Mouse (Mus musculus): ENCODE measurements at regions not wholly inside any gene's neighbourhood (a gene's known extent, or its start where the extent isn't known, plus 50 kb on each side); places are given as distances from the start of the nearest gene placed in this dataset.

GRCm38 (mm10) chr8:96255811-96256210 lies 367.5 kb upstream of the Got2 start:
- H3K36me3 ChIP-seq (ENCODE audit: control insufficient read depth, insufficient read depth, low read length): no peaks in the 10 kb centered on the region
- no peak for DNase-seq (ENCODE audit: low spot score)
- H3K27ac ChIP-seq (replicated peaks; ENCODE audit: low read depth, low read length): no peak overlapping the region
- TF ChIP-seq POLR2A (IDR thresholded peaks at IDR 0.05; ENCODE audit: borderline replicate concordance, extremely low read depth, insufficient read depth, insufficient read length): no peak
- WGBS: 53% methylated on average over 5 of the region's 5 CpGs
- H3K4me3 ChIP-seq (replicated peaks; ENCODE audit: low read length): no peak overlapping the region
- no peaks in the 10 kb centered on the region for H3K9me3 ChIP-seq (ENCODE audit: control insufficient read depth, low read length)
- no peaks in the 10 kb centered on the region for H3K27me3 ChIP-seq (ENCODE audit: control insufficient read depth, insufficient read depth, low read length)
- no peaks in the 10 kb centered on the region for H3K4me1 ChIP-seq (ENCODE audit: control insufficient read depth, insufficient read depth, low read length)
- H3K9ac ChIP-seq (ENCODE audit: low read depth, low read length, severe bottlenecking): no peak overlapping the region
- ATAC-seq (ENCODE audit: low FRiP score, low read depth): no peak
- H3K4me2 ChIP-seq (replicated peaks; ENCODE audit: low read depth, low read length, severe bottlenecking): no peak overlapping the region

GRCm38 (mm10) chr8:96246017-96246416 lies 357.7 kb upstream of the Got2 start:
- H3K27me3 ChIP-seq (ENCODE audit: control insufficient read depth, insufficient read depth, low read length): no peaks in the 10 kb centered on the region
- no peaks in the 10 kb centered on the region for H3K4me1 ChIP-seq (ENCODE audit: control insufficient read depth, insufficient read depth, low read length)
- no peak overlapping the region for H3K4me3 ChIP-seq (replicated peaks; ENCODE audit: low read length)
- H3K9ac ChIP-seq (ENCODE audit: low read depth, low read length, severe bottlenecking): no peak overlapping the region
- H3K36me3 ChIP-seq (ENCODE audit: control insufficient read depth, insufficient read depth, low read length): no peaks in the 10 kb centered on the region
- no peak for TF ChIP-seq POLR2A (IDR thresholded peaks at IDR 0.05; ENCODE audit: borderline replicate concordance, extremely low read depth, insufficient read depth, insufficient read length)
- H3K9me3 ChIP-seq (ENCODE audit: control insufficient read depth, low read length): no peaks in the 10 kb centered on the region
- 58% methylated on average over 7 of the region's 7 CpGs for WGBS
- H3K4me2 ChIP-seq (replicated peaks; ENCODE audit: low read depth, low read length, severe bottlenecking): no peak overlapping the region
- DNase-seq (ENCODE audit: low spot score) (no peak), ATAC-seq (ENCODE audit: low FRiP score, low read depth) (no peak)
- H3K27ac ChIP-seq (replicated peaks; ENCODE audit: low read depth, low read length): no peak overlapping the region

- Histone ChIP-seq H3K4me2 (replicated peaks; ENCODE audit: low read depth, low read length, severe bottlenecking) (no peak overlapping the region), H3K4me1 (ENCODE audit: control insufficient read depth, insufficient read depth, low read length) (no peaks in the 10 kb centered on the region), H3K27ac (replicated peaks; ENCODE audit: low read depth, low read length) (no peak overlapping the region), H3K4me3 (replicated peaks; ENCODE audit: low read length) (no peak overlapping the region), H3K36me3 (ENCODE audit: control insufficient read depth, insufficient read depth, low read length) (no peaks in the 10 kb centered on the region), H3K9me3 (ENCODE audit: control insufficient read depth, low read length) (no peaks in the 10 kb centered on the region), H3K9ac (ENCODE audit: low read depth, low read length, severe bottlenecking) (no peak overlapping the region), H3K27me3 (ENCODE audit: control insufficient read depth, insufficient read depth, low read length) (no peaks in the 10 kb centered on the region)
- ATAC-seq (ENCODE audit: low FRiP score, low read depth) (no peak), DNase-seq (ENCODE audit: low spot score) (no peak)
- WGBS: 39% methylated on average over 9 of the region's 9 CpGs
- no peak for TF ChIP-seq POLR2A (IDR thresholded peaks at IDR 0.05; ENCODE audit: borderline replicate concordance, extremely low read depth, insufficient read depth, insufficient read length)
Measured at GRCm38 (mm10) chr8:96244549-96245152, 356.3 kb upstream of the Got2 start.

- no peak overlapping the region for H3K9ac ChIP-seq (ENCODE audit: low read depth, low read length, severe bottlenecking)
- no peak overlapping the region for H3K4me3 ChIP-seq (replicated peaks; ENCODE audit: low read length)
- H3K36me3 ChIP-seq (ENCODE audit: control insufficient read depth, insufficient read depth, low read length): no peaks in the 10 kb centered on the region
- H3K9me3 ChIP-seq (ENCODE audit: control insufficient read depth, low read length): no peaks in the 10 kb centered on the region
- no peak overlapping the region for H3K4me2 ChIP-seq (replicated peaks; ENCODE audit: low read depth, low read length, severe bottlenecking)
- TF ChIP-seq POLR2A (IDR thresholded peaks at IDR 0.05; ENCODE audit: borderline replicate concordance, extremely low read depth, insufficient read depth, insufficient read length): no peak
- no peaks in the 10 kb centered on the region for H3K27me3 ChIP-seq (ENCODE audit: control insufficient read depth, insufficient read depth, low read length)
- ATAC-seq (ENCODE audit: low FRiP score, low read depth) (no peak), DNase-seq (ENCODE audit: low spot score) (no peak)
- no peak overlapping the region for H3K27ac ChIP-seq (replicated peaks; ENCODE audit: low read depth, low read length)
- H3K4me1 ChIP-seq (ENCODE audit: control insufficient read depth, insufficient read depth, low read length): no peaks in the 10 kb centered on the region
Measured at GRCm38 (mm10) chr8:96238406-96238805, 350.1 kb upstream of the Got2 start.

GRCm38 (mm10) chr8:96237940-96238339 lies 349.6 kb upstream of the Got2 start:
- Histone ChIP-seq H3K4me2 (replicated peaks; ENCODE audit: low read depth, low read length, severe bottlenecking) (no peak overlapping the region), H3K9ac (ENCODE audit: low read depth, low read length, severe bottlenecking) (no peak overlapping the region), H3K4me3 (replicated peaks; ENCODE audit: low read length) (no peak overlapping the region), H3K4me1 (ENCODE audit: control insufficient read depth, insufficient read depth, low read length) (no peaks in the 10 kb centered on the region), H3K27ac (replicated peaks; ENCODE audit: low read depth, low read length) (no peak overlapping the region), H3K27me3 (ENCODE audit: control insufficient read depth, insufficient read depth, low read length) (no peaks in the 10 kb centered on the region), H3K36me3 (ENCODE audit: control insufficient read depth, insufficient read depth, low read length) (no peaks in the 10 kb centered on the region), H3K9me3 (ENCODE audit: control insufficient read depth, low read length) (no peaks in the 10 kb centered on the region)
- TF ChIP-seq POLR2A (IDR thresholded peaks at IDR 0.05; ENCODE audit: borderline replicate concordance, extremely low read depth, insufficient read depth, insufficient read length): no peak
- ATAC-seq (ENCODE audit: low FRiP score, low read depth) (no peak), DNase-seq (ENCODE audit: low spot score) (no peak)
- 85% methylated on average over 3 of the region's 3 CpGs for WGBS

- TF ChIP-seq POLR2A (IDR thresholded peaks at IDR 0.05; ENCODE audit: borderline replicate concordance, extremely low read depth, insufficient read depth, insufficient read length): no peak
- Histone ChIP-seq H3K27me3 (ENCODE audit: control insufficient read depth, insufficient read depth, low read length) (no peaks in the 10 kb centered on the region), H3K9me3 (ENCODE audit: control insufficient read depth, low read length) (no peaks in the 10 kb centered on the region), H3K36me3 (ENCODE audit: control insufficient read depth, insufficient read depth, low read length) (no peaks in the 10 kb centered on the region), H3K27ac (replicated peaks; ENCODE audit: low read depth, low read length) (no peak overlapping the region), H3K4me3 (replicated peaks; ENCODE audit: low read length) (no peak overlapping the region), H3K4me2 (replicated peaks; ENCODE audit: low read depth, low read length, severe bottlenecking) (no peak overlapping the region), H3K4me1 (ENCODE audit: control insufficient read depth, insufficient read depth, low read length) (no peaks in the 10 kb centered on the region), H3K9ac (ENCODE audit: low read depth, low read length, severe bottlenecking) (no peak overlapping the region)
- WGBS: 33% methylated on average over 4 of the region's 4 CpGs
- peak; percentile 17 for DNase-seq (ENCODE audit: low spot score)
- no peak for ATAC-seq (ENCODE audit: low FRiP score, low read depth)
Measured at GRCm38 (mm10) chr8:96230412-96230811, 342.1 kb upstream of the Got2 start.
